Mouse (Mus musculus) intestine, embryonic 15.5 days (tissue): Measurements from ENCODE around the gene Parva. TPM values are rescaled to one million over a fixed set of nuclear protein-coding genes. Genes with fewer than 3 reads are reported as not detected.

Experiments
- ATAC-seq: fragments of 200-750 bp; cut with Nextera tagmentation; 2 replicates; pipeline ENCODE4 v1.8.0; 2017; ENCODE audit warnings: moderate TSS enrichment, moderate library complexity
- H3K27ac ChIP-seq: fragments of 300-500 bp; sonication (generic); 2 replicates; pipeline ENCODE4 v1.5.1; 2015; ENCODE audit warnings: mild to moderate bottlenecking, inconsistent platforms
- H3K27me3 ChIP-seq: fragments of 300-500 bp; sonication (generic); replicated peaks from 2 replicates; pipeline ENCODE4 v1.6.1; 2015; ENCODE audit warnings: inconsistent platforms
- H3K36me3 ChIP-seq: fragments of 300-500 bp; sonication (generic); 2 replicates; pipeline ENCODE4 v1.6.1; 2015; ENCODE audit warnings: inconsistent platforms
- H3K4me1 ChIP-seq: fragments of 300-500 bp; sonication (generic); replicated peaks from 2 replicates; pipeline ENCODE4 v1.6.1; 2015; ENCODE audit warnings: inconsistent platforms
- H3K4me2 ChIP-seq: fragments of 300-500 bp; sonication (generic); replicated peaks from 2 replicates; pipeline ENCODE4 v1.6.1; 2015; ENCODE audit warnings: mild to moderate bottlenecking, inconsistent platforms
- H3K4me3 ChIP-seq: fragments of 300-500 bp; sonication (generic); replicated peaks from 2 replicates; pipeline ENCODE4 v1.5.1; 2015; ENCODE audit warnings: inconsistent platforms
- H3K9ac ChIP-seq: fragments of 300-500 bp; sonication (generic); 2 replicates; pipeline ENCODE4 v1.6.1; 2015; ENCODE audit warnings: inconsistent platforms
- H3K9me3 ChIP-seq: fragments of 300-500 bp; sonication (generic); 2 replicates; pipeline ENCODE4 v1.6.1; 2016; ENCODE audit warnings: inconsistent platforms
- WGBS: fragments of 180-500 bp; shearing (Covaris S2); methylation state at CpG from one replicate; pipeline ENCODE4 v1.1.7; 2015; 5-methylcytosine and 5-hydroxymethylcytosine counted together
- polyA plus RNA-seq: library from polyadenylated mRNA; unstranded; fragments of >200 nt; fragmentation: Nextera tagmentation; extraction: Ambion mirVana; gene quantifications from 2 replicates; pipeline ENCODE4 v1.2.1, GENCODE M21; 2015

Gene Parva
- polyA plus RNA-seq, 1 experiment from 2014 or later, result 90.0 TPM

- Histone ChIP-seq H3K27me3 (no peaks in the 10 kb centered on the region), H3K9me3 (no peaks in the 10 kb centered on the region), H3K36me3 (no peaks in the 10 kb centered on the region), H3K27ac (no peak overlapping the region), H3K4me1 (no peaks in the 10 kb centered on the region), H3K9ac (no peak overlapping the region), H3K4me3 (no peak overlapping the region), H3K4me2 (no peak overlapping the region)
- WGBS, result 46% methylated on average over 6 of the region's 6 CpGs
- ATAC-seq, result peak; percentile 49; the same call in 1 of the 2 replicates
Measured at GRCm38 (mm10) chr7:112400175-112400574, 27.1 kb upstream of the Parva start.

GRCm38 (mm10) chr7:112405061-112405460 lies 22.2 kb upstream of the Parva start:
- H3K4me2 ChIP-seq, result no peak overlapping the region
- 50% methylated on average over 2 of the region's 2 CpGs for WGBS
- H3K9ac ChIP-seq, result no peak overlapping the region
- H3K4me1 ChIP-seq, result no peaks in the 10 kb centered on the region
- H3K9me3 ChIP-seq, result no peaks in the 10 kb centered on the region
- no peak for ATAC-seq
- no peak overlapping the region for H3K4me3 ChIP-seq
- no peak overlapping the region for H3K27ac ChIP-seq
- H3K36me3 ChIP-seq, result no peaks in the 10 kb centered on the region
- H3K27me3 ChIP-seq, result no peaks in the 10 kb centered on the region

- Histone ChIP-seq H3K27ac (no peak overlapping the region), H3K9ac (no peak overlapping the region), H3K36me3 (no peaks in the 10 kb centered on the region), H3K4me1 (no peaks in the 10 kb centered on the region), H3K27me3 (no peaks in the 10 kb centered on the region), H3K4me2 (no peak overlapping the region), H3K9me3 (no peaks in the 10 kb centered on the region), H3K4me3 (no peak overlapping the region)
- ATAC-seq, result no peak
- WGBS, result 71% methylated on average over 8 of the region's 8 CpGs
Measured at GRCm38 (mm10) chr7:112405578-112405977, 21.7 kb upstream of the Parva start.

- Histone ChIP-seq H3K27me3 (no peaks in the 10 kb centered on the region), H3K4me3 (no peak overlapping the region), H3K27ac (no peak overlapping the region), H3K36me3 (no peaks in the 10 kb centered on the region), H3K9ac (no peak overlapping the region), H3K4me1 (no peaks in the 10 kb centered on the region), H3K9me3 (no peaks in the 10 kb centered on the region), H3K4me2 (no peak overlapping the region)
- ATAC-seq, result no peak
- 81% methylated on average over 7 of the region's 7 CpGs for WGBS
Measured at GRCm38 (mm10) chr7:112407597-112407996, 19.7 kb upstream of the Parva start.

GRCm38 (mm10) chr7:112409991-112410390 lies 17.3 kb upstream of the Parva start:
- no peak overlapping the region for H3K4me2 ChIP-seq
- no peak overlapping the region for H3K9ac ChIP-seq
- WGBS, result 92% methylated on average over 3 of the region's 3 CpGs
- no peaks in the 10 kb centered on the region for H3K36me3 ChIP-seq
- ATAC-seq, result no peak
- H3K4me1 ChIP-seq, result no peaks in the 10 kb centered on the region
- no peak overlapping the region for H3K27ac ChIP-seq
- H3K4me3 ChIP-seq, result no peak overlapping the region
- no peaks in the 10 kb centered on the region for H3K27me3 ChIP-seq
- no peaks in the 10 kb centered on the region for H3K9me3 ChIP-seq

- Histone ChIP-seq H3K36me3 (no peaks in the 10 kb centered on the region), H3K4me2 (no peak overlapping the region), H3K9me3 (no peaks in the 10 kb centered on the region), H3K27me3 (no peaks in the 10 kb centered on the region), H3K9ac (no peak overlapping the region), H3K4me3 (no peak overlapping the region), H3K27ac (no peak overlapping the region), H3K4me1 (0 out of 2 replicates have a peak, but pooled peaks cover 3% of the 10 kb centered on the region)
- WGBS, result 76% methylated on average over 6 of the region's 6 CpGs
- ATAC-seq, result no peak
Measured at GRCm38 (mm10) chr7:112413286-112413685, 14.0 kb upstream of the Parva start.

GRCm38 (mm10) chr7:112416058-112416526 lies 11.2 kb upstream of the Parva start:
- Histone ChIP-seq H3K9me3 (no peaks in the 10 kb centered on the region), H3K9ac (no peak overlapping the region), H3K4me1 (0 out of 2 replicates have a peak, but pooled peaks cover 3% of the 10 kb centered on the region), H3K36me3 (no peaks in the 10 kb centered on the region), H3K4me3 (no peak overlapping the region), H3K27ac (no peak overlapping the region), H3K27me3 (no peaks in the 10 kb centered on the region), H3K4me2 (peak overlapping the region; percentile 42)
- ATAC-seq, result peak; percentile 49; the same call in 1 of the 2 replicates
- 22% methylated on average over 14 of the region's 14 CpGs for WGBS

GRCm38 (mm10) chr7:112416730-112417513 lies 10.4 kb upstream of the Parva start:
- no peak for ATAC-seq
- no peak overlapping the region for H3K9ac ChIP-seq
- no peak overlapping the region for H3K4me3 ChIP-seq
- H3K27ac ChIP-seq, result no peak overlapping the region
- H3K4me1 ChIP-seq, result 0 out of 2 replicates have a peak, but pooled peaks cover 3% of the 10 kb centered on the region
- WGBS, result 19% methylated on average over 7 of the region's 7 CpGs
- no peaks in the 10 kb centered on the region for H3K9me3 ChIP-seq
- no peaks in the 10 kb centered on the region for H3K36me3 ChIP-seq
- no peaks in the 10 kb centered on the region for H3K27me3 ChIP-seq
- no peak overlapping the region for H3K4me2 ChIP-seq

GRCm38 (mm10) chr7:112417598-112417997 lies 9.7 kb upstream of the Parva start:
- no peaks in the 10 kb centered on the region for H3K9me3 ChIP-seq
- 0 out of 2 replicates have a peak, but pooled peaks cover 3% of the 10 kb centered on the region for H3K4me1 ChIP-seq
- no peak overlapping the region for H3K4me2 ChIP-seq
- 80% methylated on average over 4 of the region's 4 CpGs for WGBS
- no peak overlapping the region for H3K27ac ChIP-seq
- H3K9ac ChIP-seq, result no peak overlapping the region
- no peaks in the 10 kb centered on the region for H3K27me3 ChIP-seq
- no peak for ATAC-seq
- no peaks in the 10 kb centered on the region for H3K36me3 ChIP-seq
- no peak overlapping the region for H3K4me3 ChIP-seq

- no peaks in the 10 kb centered on the region for H3K27me3 ChIP-seq
- no peak overlapping the region for H3K4me2 ChIP-seq
- 70% methylated on average over 4 of the region's 4 CpGs for WGBS
- no peaks in the 10 kb centered on the region for H3K36me3 ChIP-seq
- ATAC-seq, result no peak
- H3K9ac ChIP-seq, result no peak overlapping the region
- H3K4me3 ChIP-seq, result no peak overlapping the region
- no peak overlapping the region for H3K27ac ChIP-seq
- peaks cover 8% of the 10 kb centered on the region; the same call in 1 of the 2 replicates for H3K4me1 ChIP-seq
- H3K9me3 ChIP-seq, result no peaks in the 10 kb centered on the region
Measured at GRCm38 (mm10) chr7:112423438-112423837, 3.9 kb upstream of the Parva start.

- H3K36me3 ChIP-seq, result no peaks in the 10 kb centered on the region
- no peaks in the 10 kb centered on the region for H3K27me3 ChIP-seq
- peak overlapping the region; percentile 98 for H3K27ac ChIP-seq
- H3K4me2 ChIP-seq, result peak overlapping the region; percentile 87
- H3K4me3 ChIP-seq, result peak overlapping the region; percentile 76; the same call in 1 of the 2 replicates
- peaks cover 10% of the 10 kb centered on the region; the same call in 1 of the 2 replicates for H3K4me1 ChIP-seq
- no peaks in the 10 kb centered on the region for H3K9me3 ChIP-seq
- H3K9ac ChIP-seq, result peak overlapping the region; percentile 89
- ATAC-seq, result no peak
- WGBS, result 39% methylated on average over 5 of the region's 5 CpGs
Measured at GRCm38 (mm10) chr7:112426811-112427210, 494 bp upstream of the Parva start.

GRCm38 (mm10) chr7:112428158-112428535 lies 842 bp downstream of the Parva start:
- ATAC-seq, result peak; percentile 94
- no peaks in the 10 kb centered on the region for H3K9me3 ChIP-seq
- under 1% methylated on average over 22 of the region's 22 CpGs for WGBS
- peaks cover 10% of the 10 kb centered on the region; the same call in 1 of the 2 replicates for H3K4me1 ChIP-seq
- H3K36me3 ChIP-seq, result no peaks in the 10 kb centered on the region
- peak overlapping the region; percentile 89 for H3K9ac ChIP-seq
- H3K27ac ChIP-seq, result peak overlapping the region; percentile 98
- H3K4me3 ChIP-seq, result peak overlapping the region; percentile 76
- H3K27me3 ChIP-seq, result no peaks in the 10 kb centered on the region
- H3K4me2 ChIP-seq, result peak overlapping the region; percentile 87

GRCm38 (mm10) chr7:112439846-112440245 lies 12.5 kb downstream of the Parva start:
- Histone ChIP-seq H3K27ac (no peak overlapping the region), H3K9me3 (no peaks in the 10 kb centered on the region), H3K4me3 (no peak overlapping the region), H3K4me2 (no peak overlapping the region), H3K4me1 (peaks cover 24% of the 10 kb centered on the region), H3K27me3 (no peaks in the 10 kb centered on the region), H3K9ac (no peak overlapping the region), H3K36me3 (0 out of 2 replicates have a peak, but pooled peaks cover 4% of the 10 kb centered on the region)
- ATAC-seq, result no peak
- WGBS, result 57% methylated on average over 3 of the region's 3 CpGs
